Mouse (Mus musculus) G1E (cell line): Measurements from ENCODE around the gene Skap1. TPM values are rescaled to one million over a fixed set of nuclear protein-coding genes. Genes with fewer than 3 reads are reported as not detected.

ENCODE experiments used
- ATAC-seq: 2 replicates; pipeline ENCODE4 v1.8.0; 2016; ENCODE audit warnings: mild to moderate bottlenecking; ENCODE audit not compliant: insufficient number of reproducible peaks, poor library complexity, low FRiP score, severe bottlenecking; ENCODE audit errors: extremely low read depth
- DNase-seq: peaks from one replicate; pipeline ENCODE4 v3.0.0; 2012; ENCODE audit warnings: low spot score
- H3K27me3 ChIP-seq: 2 replicates; pipeline ENCODE4 v1.6.1; 2012; ENCODE audit warnings: mild to moderate bottlenecking, low read length, inconsistent platforms; ENCODE audit not compliant: insufficient read depth
- H3K36me3 ChIP-seq: replicated peaks from 2 replicates; pipeline ENCODE3; 2012; ENCODE audit warnings: mild to moderate bottlenecking, inconsistent platforms
- H3K4me1 ChIP-seq: 2 replicates; pipeline ENCODE4 v1.6.1; 2012; ENCODE audit warnings: low read depth, low read length, inconsistent platforms, mixed read lengths; ENCODE audit not compliant: insufficient read depth
- H3K4me3 ChIP-seq: 2 replicates; pipeline ENCODE4 v1.5.1; 2012; ENCODE audit warnings: low read depth, mild to moderate bottlenecking, inconsistent platforms, low read length, moderate library complexity, mixed read lengths
- H3K9me3 ChIP-seq: replicated peaks from 2 replicates; pipeline ENCODE4 v1.6.1; 2012; ENCODE audit warnings: inconsistent platforms
- CTCF ChIP-seq: IDR thresholded peaks from 2 replicates; pipeline ENCODE4 v1.5.1; 2012; ENCODE audit warnings: low read depth, low read length, inconsistent platforms, mixed read lengths
- GATA1 ChIP-seq: IDR thresholded peaks from 2 replicates; pipeline ENCODE4 v1.6.1; 2012; ENCODE audit warnings: borderline replicate concordance, low read length, inconsistent platforms, mixed read lengths
- GATA2 ChIP-seq: IDR thresholded peaks from 2 replicates; pipeline ENCODE4 v1.6.1; 2012; ENCODE audit warnings: low read depth, low read length, inconsistent platforms, borderline replicate concordance
- POLR2AphosphoS5 ChIP-seq: IDR thresholded peaks from 2 replicates; pipeline ENCODE4 v1.6.1; 2012; ENCODE audit warnings: low read depth, low read length, inconsistent platforms; ENCODE audit not compliant: insufficient replicate concordance
- TAL1 ChIP-seq: conservative IDR thresholded peaks from 2 replicates; pipeline ENCODE4 v1.6.1; 2012; ENCODE audit warnings: low read depth, low read length, inconsistent platforms, mixed read lengths
- polyA plus RNA-seq: library from polyadenylated mRNA; stranded (reverse); fragments of >175 nt; gene quantifications from 2 replicates; pipeline ENCODE4 v1.2.3, GENCODE M21; 2012
- total RNA-seq, 2 experiments: library from RNA; stranded (forward) in 1 of 2; stranded (reverse) in 1 of 2; fragments of 200-1000 nt in 1 of 2; fragments of >200 nt in 1 of 2; fragmentation: Nextera tagmentation in 1 of 2; gene quantifications; 2 replicates each; pipeline ENCODE4 v1.2.3; 2014 to 2017

Gene Skap1
- total and polyA plus RNA-seq, 3 experiments, result 0.55 TPM; not detected in 2

- Histone ChIP-seq H3K4me3 (no peak overlapping the region), H3K36me3 (no peaks in the 10 kb centered on the region), H3K4me1 (peaks cover 3% of the 10 kb centered on the region; the same call in 1 of the 2 replicates), H3K9me3 (no peaks in the 10 kb centered on the region), H3K27me3 (peaks cover 4% of the 10 kb centered on the region; the same call in 1 of the 2 replicates)
- TF ChIP-seq POLR2AphosphoS5 (no peak), GATA2 (no peak), TAL1 (no peak)
- no peak for ATAC-seq
- DNase-seq, result no peak
Measured at GRCm38 (mm10) chr11:96692250-96692649, 227.9 kb downstream of the Skap1 start.

GRCm38 (mm10) chr11:96693360-96693759 is 229.0 kb downstream of the Skap1 start:
- TF ChIP-seq POLR2AphosphoS5 (no peak), GATA2 (no peak), GATA1 (no peak), TAL1 (no peak), CTCF (no peak)
- no peak for DNase-seq

GRCm38 (mm10) chr11:96694774-96695173 is 230.4 kb downstream of the Skap1 start:
- Histone ChIP-seq H3K27me3 (no peaks in the 10 kb centered on the region), H3K36me3 (no peaks in the 10 kb centered on the region), H3K4me3 (no peak overlapping the region), H3K4me1 (peaks cover 6% of the 10 kb centered on the region), H3K9me3 (no peaks in the 10 kb centered on the region)
- ATAC-seq, result no peak
- DNase-seq, result no peak
- no peak for TF ChIP-seq CTCF
- TF ChIP-seq TAL1, result no peak
- no peak for TF ChIP-seq POLR2AphosphoS5
- no peak for TF ChIP-seq GATA2
- TF ChIP-seq GATA1, result no peak

More at GRCm38 (mm10) chr11:96693360-96693759, 229.0 kb downstream of the Skap1 start:
- H3K4me1 ChIP-seq, result peaks cover 6% of the 10 kb centered on the region
- ATAC-seq, result no peak
- no peaks in the 10 kb centered on the region for H3K27me3 ChIP-seq
- no peak overlapping the region for H3K4me3 ChIP-seq
- H3K36me3 ChIP-seq, result no peaks in the 10 kb centered on the region
- H3K9me3 ChIP-seq, result no peaks in the 10 kb centered on the region

GRCm38 (mm10) chr11:96696168-96696727 is 231.9 kb downstream of the Skap1 start:
- ATAC-seq, result no peak
- Histone ChIP-seq H3K9me3 (no peaks in the 10 kb centered on the region), H3K36me3 (no peaks in the 10 kb centered on the region), H3K4me3 (no peak overlapping the region), H3K27me3 (no peaks in the 10 kb centered on the region), H3K4me1 (peaks cover 6% of the 10 kb centered on the region)
- DNase-seq, result no peak
- TF ChIP-seq TAL1, result no peak
- no peak for TF ChIP-seq GATA1
- TF ChIP-seq CTCF, result no peak

DNA sequence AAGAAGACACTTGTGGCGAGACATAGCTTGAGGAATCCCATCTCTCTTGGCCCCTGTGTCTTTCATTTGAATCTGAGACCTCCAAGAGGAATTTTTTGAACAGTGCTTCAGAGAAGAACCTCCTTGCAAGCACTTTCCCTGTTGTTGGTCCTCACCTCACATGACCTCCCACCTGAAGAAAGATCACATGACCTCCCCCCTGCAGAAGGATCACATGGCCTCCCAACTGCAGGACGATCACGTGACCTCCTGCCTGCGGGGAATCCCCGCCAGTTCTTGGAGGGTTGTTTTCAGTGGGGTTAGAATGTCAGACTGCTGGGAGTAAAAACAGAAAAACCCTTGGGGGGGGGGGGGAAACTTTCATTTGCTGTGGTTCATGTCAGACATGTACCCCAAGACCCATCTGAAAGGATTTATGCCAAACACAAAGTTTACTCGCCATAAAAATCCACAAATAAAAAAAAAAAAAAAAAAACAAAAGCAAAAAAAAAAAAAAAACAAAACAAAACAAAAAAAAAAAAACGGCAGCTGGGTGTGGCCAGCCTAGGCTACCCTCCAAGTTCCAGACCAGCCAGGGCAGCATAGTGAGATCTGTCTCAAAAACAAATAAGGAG is 232.6 kb downstream of the Skap1 start:
- peak; percentile 49 for DNase-seq
- no peak for ATAC-seq
- H3K27me3 ChIP-seq, result no peaks in the 10 kb centered on the region

GRCm38 (mm10) chr11:96697467-96697866 is 233.1 kb downstream of the Skap1 start:
- no peaks in the 10 kb centered on the region for H3K36me3 ChIP-seq
- no peaks in the 10 kb centered on the region for H3K9me3 ChIP-seq
- peaks cover 6% of the 10 kb centered on the region for H3K4me1 ChIP-seq
- H3K27me3 ChIP-seq, result no peaks in the 10 kb centered on the region
- ATAC-seq (no peak), DNase-seq (no peak)
- no peak overlapping the region for H3K4me3 ChIP-seq
- TF ChIP-seq GATA1 (no peak), GATA2 (no peak)

More for the DNA sequence above, 232.6 kb downstream of the Skap1 start:
- no peaks in the 10 kb centered on the region for H3K36me3 ChIP-seq
- H3K4me3 ChIP-seq, result no peak overlapping the region
- no peak for TF ChIP-seq GATA1
- TF ChIP-seq GATA2, result no peak
- no peak for TF ChIP-seq POLR2AphosphoS5
- TF ChIP-seq CTCF, result no peak
- TF ChIP-seq TAL1, result no peak
- H3K4me1 ChIP-seq, result peaks cover 6% of the 10 kb centered on the region
- no peaks in the 10 kb centered on the region for H3K9me3 ChIP-seq

GRCm38 (mm10) chr11:96703813-96704212 is 239.4 kb downstream of the Skap1 start:
- DNase-seq, result no peak
- Histone ChIP-seq H3K36me3 (no peaks in the 10 kb centered on the region), H3K4me1 (no peaks in the 10 kb centered on the region), H3K27me3 (peaks cover 2% of the 10 kb centered on the region; the same call in 1 of the 2 replicates), H3K9me3 (no peaks in the 10 kb centered on the region), H3K4me3 (no peak overlapping the region)
- TF ChIP-seq TAL1 (no peak), GATA2 (no peak), GATA1 (no peak), POLR2AphosphoS5 (no peak), CTCF (no peak)
- no peak for ATAC-seq
